Mouse (Mus musculus) monocyte, adult 5-6 weeks (primary cell): Measurements from ENCODE around the gene Cnnm2. TPM values are rescaled to one million over a fixed set of nuclear protein-coding genes. Genes with fewer than 3 reads are reported as not detected.

Experiments
- ATAC-seq: fragments of 153-309, 156-312 bp; replicated peaks from 2 replicates; pipeline ENCODE4 v1.8.0; 2017; ENCODE audit warnings: mild to moderate bottlenecking; ENCODE audit not compliant: low TSS enrichment, insufficient number of reproducible peaks, severe bottlenecking, poor library complexity, low FRiP score
- total RNA-seq: library from RNA; stranded (forward); fragments of 200-1000, 200-491, 200-594 nt; gene quantifications from 3 replicates; pipeline ENCODE4 v1.2.3, GENCODE M21; 2017

Cnnm2 gene
- total RNA-seq, 1 experiment from 2014 or later = 2.6 TPM

DNA sequence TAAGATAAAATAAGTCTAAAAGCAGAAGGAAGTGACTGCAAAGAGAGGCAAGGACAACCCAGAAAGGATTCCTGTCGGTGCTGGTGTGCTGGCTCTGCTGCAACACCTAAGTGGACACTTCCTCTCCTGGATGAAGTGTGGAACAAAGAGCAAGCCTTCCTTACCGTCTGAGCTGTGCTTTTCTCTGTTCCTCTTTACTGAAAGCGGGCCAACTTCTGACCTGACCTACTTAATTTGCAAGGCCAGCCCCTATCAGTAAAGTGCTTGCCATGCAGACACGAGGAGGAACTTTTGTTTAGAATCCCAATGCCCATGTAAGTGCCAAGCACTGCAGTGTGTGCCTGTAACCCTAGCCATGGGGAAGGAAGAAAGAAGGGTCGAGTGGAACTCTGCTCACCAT lies 137.9 kb downstream of the Cnnm2 start:
- ATAC-seq = peak; percentile 76

DNA sequence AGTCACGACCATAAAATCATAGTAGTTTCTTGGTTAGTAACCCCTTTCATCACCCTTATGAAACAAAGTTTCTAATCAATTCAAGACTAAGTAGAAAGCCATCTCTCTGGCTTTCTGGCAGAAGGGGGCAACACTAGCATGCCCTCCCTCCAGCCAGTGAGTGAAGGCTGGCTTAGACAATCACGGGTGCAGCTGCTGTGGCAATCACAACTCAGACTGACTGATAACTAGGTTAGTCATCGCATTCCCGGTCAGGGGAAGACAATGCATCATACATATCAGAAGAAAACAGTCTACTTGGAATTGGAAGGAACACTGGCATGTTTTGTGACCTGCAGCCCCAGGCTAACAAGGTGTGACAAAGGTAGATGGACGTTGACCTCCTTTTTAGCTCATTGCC lies 138.5 kb downstream of the Cnnm2 start:
- ATAC-seq = no peak

DNA sequence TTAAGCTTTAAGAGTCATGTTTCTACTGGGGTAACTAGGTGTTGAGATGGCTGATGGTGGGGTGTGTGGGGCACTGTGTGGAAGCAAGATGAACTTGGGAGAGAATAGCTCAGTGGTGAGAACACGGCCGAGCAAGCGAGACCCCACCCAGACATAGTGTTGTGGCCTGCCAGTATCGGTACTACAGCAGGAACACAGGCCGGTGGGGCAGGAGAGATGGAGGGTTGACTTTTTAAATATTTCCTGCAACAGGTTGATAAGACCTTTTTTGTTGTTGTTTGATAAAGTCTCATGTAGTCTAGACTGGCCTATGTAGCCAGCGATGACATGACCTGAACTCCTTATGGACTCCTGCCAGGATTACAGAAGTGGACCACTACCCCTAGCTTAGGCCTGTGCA lies 139.4 kb downstream of the Cnnm2 start:
- ATAC-seq = no peak

DNA sequence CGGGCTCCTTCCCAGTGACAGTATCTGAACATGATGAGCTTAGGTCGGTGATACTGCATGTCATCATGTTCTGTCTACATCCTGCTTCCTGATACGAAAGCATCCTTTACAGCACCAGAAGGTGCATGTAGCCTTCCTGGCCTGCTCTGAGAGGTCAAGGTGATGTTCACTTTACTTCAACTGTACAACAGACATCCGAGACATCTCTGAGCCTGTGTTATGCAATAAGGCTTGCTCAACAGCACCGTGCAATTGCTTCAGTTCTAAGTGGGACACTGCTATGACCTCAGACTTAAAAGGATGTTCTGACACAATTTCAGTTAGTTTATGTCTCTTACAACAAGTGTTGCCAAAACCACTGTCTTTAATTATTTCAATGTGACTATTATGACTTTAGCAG lies 139.9 kb downstream of the Cnnm2 start:
- peak; percentile 88 for ATAC-seq

DNA sequence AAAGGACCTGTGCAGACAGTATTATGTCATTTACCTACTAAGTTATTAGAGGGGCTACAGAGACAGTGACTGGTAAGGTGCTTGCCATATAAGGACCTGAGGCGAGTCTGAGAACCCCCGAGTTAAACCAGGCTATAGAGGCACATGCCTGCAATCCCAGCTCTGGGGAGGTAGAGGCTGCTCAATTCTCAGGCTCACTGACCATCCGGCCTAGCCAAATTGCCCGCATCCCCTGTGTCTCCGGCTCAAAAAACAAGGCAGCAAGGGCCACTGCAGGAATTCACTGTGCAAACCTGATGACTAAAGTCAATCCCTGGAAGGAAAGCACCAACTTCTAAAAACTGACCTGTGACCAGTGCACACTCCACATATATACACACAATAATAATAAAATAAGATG lies 142.0 kb downstream of the Cnnm2 start:
- no peak for ATAC-seq

DNA sequence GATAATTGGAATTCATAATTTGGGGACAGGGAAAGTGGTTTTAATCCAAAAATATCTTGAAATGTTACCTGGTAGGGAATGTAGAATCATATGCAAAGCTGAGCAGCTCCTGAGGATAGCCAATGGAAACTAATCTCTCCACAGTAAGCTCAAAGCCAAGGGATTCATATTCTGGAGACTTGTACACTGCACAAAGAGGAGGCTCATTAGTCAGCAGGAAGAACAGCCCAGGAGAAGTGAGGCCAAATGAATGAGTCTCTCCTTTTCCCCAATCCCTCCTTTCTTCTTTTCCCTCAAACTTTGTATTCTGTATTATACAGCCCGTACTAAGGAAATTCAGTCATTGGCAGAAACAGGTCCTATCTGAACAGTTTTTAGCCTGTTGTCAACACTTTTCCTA lies 143.5 kb downstream of the Cnnm2 start:
- ATAC-seq = no peak

DNA sequence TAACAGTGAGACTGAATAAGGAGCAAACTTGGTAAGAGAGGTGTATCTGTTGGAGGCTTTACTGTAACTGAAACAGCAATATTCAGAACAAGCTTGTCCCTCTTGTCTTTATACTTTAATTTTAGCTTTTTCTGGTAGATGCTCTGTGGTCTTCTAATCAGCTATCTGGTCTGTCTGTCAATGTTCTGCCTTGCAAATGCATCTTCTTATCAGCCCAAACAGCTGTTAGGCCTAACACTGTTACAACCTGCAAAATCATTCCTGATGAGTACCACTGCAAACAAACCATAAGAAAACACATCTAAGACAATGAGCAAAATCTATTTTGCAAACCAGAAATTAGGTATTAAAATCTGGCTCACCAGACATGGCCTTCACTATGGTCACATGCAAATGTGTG lies 144.0 kb downstream of the Cnnm2 start:
- no peak for ATAC-seq

DNA sequence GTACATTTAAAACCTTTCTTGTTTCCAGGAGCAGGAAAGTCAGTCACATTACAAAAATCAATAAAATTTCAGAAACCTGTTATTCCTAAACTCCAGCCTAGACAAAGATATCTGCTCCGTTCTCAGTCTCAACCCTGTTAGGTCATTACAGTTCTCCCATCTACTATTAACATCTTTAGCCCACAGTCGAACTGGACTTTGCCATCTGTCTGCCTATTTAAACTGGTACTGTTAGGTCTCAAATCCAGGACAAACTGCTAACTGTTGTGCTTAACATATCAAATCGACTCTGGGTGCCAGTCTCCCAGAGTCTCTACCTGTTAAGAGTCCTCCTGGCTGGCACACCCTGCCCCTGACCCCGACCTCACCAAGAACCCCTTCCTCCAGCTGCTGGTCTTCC lies 144.6 kb downstream of the Cnnm2 start:
- ATAC-seq = no peak

DNA sequence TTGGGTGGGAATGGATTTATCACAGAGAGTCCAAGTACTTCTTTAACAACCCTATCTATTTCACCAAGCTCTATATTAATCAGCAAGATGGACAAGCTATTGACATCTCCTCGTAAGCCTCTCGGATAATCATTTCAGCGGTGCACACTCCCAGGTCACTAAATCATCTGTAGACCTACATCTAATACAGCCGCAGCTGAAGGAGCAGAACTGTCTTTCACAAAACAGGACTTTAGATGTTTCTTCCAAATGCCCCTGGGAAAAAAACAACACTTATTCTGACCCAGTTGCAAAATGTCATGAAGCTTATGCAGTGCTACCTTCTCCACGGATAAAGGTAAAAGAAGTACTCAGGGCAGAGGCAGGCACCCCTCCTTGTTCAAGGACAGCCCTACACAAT lies 146.8 kb downstream of the Cnnm2 start:
- no peak for ATAC-seq

DNA sequence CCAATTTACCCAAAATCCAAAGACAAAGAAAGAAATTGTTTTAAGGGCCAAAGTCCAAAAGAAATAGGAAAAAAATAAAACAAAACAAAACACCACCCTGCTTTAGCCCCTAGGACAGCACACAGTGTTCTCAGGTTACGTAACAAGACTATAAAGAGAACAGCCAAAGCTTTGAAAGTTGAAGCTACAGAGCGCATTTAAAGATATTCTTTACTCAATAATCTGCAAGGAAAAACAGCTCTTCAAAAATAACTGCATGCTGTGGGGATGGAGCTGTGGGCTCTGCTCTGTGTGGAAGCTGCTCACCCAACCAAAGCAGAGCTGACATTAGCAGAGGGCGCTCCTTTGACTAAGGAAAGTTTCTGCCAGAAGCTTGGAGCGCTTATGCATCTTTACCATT lies 147.6 kb downstream of the Cnnm2 start:
- no peak for ATAC-seq

DNA sequence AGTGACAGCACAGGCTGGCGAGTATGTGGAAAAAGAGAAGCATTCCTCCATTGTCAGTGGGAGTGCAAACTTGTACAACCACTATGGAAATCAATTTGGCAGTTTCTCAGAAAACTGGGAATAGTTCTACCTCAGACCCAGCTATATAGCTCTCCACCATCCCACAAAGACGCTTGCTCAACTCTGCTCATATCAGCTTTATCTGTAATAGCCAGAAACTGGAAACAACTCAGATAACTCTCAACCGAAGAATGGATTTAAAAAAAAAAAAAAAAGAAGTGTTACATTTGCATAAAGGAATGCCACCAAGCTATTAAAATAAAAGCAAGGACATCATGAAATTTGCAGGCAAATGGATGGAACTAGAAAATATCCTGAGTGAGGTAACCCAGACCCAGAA lies 150.1 kb downstream of the Cnnm2 start:
- ATAC-seq = no peak

DNA sequence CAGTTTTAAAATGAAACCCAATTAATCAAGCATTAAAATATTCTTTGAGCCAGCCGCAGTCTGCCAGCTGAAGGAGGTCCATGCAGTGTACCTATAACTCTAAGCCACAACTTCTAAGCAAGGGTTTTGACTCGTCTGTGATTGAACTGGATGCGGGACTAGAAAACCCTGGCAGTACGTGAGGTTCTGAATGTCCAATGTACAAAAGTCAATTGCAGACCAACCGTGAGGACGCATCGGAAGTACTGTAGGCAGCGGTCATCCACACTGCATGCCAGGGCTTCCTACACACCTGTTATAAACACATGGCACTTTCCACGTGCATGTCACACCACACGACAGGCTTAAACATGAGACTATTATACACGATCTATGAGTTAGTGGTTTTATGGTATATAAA lies 152.2 kb downstream of the Cnnm2 start:
- no peak for ATAC-seq

DNA sequence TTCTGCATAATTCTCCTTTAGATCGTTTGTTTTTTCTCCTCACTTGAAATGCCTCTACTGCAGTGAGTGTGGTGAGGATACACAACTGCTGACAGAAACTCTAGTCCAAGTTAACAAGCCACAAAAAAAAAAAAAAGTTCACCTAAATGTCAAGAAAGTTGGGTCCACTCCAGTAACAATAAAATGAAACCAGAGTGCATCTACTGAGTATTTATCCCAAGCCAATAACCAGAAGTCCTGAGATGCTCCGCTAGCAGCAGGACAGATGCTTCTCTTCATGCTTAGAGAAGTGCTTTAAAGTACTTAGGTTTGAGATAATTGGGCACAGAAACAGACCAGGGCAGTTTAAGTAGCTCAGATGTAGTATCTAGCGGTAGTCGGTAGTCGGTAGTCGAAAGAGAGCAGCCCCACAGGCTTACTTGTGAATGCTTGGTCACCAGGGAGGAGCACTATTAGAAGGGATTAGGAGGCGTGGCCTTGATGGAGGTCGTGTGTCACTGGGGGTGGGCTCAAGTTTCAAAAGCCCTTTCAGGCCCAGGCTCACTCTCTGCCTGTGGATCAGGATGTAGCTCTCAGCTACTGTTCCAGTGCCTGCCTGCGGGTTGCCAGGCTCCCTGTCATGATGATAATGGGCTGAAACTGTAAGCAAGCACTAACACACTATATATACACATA lies 154.1 kb downstream of the Cnnm2 start:
- ATAC-seq = no peak

DNA sequence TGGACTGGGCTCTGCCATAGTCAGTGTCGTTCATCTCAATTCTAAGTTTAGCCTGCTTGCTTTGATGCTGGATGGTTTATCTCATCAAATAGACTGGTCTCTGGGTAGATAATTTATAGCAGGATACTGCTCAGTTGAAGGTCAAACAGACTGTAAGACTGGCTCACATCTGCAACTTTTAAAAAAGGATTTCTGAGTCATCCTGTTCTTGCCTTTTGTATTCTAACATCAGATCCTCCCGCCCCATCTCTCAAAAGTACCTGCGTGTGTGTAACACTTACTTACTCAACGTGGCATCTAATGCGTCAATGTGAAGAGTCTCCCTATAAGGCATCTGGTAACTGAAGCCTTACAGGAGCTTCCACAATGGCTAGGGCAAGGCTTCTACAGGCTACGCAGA lies 159.2 kb downstream of the Cnnm2 start:
- no peak for ATAC-seq

DNA sequence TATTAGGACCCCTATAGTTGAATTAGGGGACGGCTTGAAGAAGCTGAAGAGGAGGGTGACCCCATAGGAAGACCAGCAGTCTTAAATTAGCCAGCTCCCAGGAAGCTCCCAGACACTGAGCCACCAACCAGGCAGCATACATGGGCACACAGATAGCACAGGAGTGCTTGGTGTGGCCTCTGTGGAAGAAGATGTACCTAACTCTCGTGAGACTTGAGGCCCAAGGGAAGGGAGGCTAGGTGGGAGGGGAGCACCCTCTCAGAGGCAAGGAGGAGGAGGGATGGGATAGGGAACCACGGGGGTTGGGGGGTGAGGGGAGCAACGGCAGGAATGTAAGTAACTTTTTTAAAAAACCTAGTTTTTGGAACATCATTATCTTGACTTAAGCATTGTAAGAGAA lies 165.0 kb downstream of the Cnnm2 start:
- ATAC-seq = no peak

DNA sequence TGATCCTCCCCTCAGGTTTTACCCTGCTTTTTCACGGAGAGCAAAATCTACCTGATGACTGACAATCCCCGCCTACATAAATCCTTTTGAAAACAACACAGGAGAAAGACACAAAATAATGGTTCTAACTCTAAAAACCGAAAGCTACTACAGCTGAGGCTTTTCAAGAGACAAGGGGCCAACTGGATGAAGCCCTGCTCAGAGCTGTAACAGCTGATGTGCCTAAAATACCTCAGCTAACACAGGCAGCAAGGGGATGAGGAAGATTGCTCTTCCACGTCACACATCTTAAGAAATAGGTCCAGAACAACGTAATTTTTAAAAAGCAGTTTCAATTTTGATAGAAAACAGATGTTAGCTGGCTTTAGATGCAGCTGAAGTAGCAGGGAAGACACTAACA lies 165.6 kb downstream of the Cnnm2 start:
- no peak for ATAC-seq

DNA sequence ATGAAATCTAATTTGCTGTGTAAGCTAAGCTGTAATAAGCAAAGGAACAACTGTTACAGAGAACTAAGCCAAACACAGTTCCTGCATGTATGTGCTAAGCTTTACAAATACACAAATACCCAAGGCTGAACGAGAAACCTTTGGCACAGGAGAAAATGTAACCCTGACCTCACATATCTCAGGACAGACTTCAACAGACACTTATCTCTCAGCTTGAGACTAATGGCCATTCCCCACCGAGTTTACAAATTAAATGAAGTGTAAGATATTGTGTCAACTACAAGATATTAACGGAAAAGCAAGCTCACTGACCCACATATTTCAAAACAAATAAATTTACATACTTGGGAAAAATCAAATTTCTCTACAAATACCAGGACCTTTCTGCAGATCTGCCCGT lies 166.7 kb downstream of the Cnnm2 start:
- ATAC-seq = no peak

DNA sequence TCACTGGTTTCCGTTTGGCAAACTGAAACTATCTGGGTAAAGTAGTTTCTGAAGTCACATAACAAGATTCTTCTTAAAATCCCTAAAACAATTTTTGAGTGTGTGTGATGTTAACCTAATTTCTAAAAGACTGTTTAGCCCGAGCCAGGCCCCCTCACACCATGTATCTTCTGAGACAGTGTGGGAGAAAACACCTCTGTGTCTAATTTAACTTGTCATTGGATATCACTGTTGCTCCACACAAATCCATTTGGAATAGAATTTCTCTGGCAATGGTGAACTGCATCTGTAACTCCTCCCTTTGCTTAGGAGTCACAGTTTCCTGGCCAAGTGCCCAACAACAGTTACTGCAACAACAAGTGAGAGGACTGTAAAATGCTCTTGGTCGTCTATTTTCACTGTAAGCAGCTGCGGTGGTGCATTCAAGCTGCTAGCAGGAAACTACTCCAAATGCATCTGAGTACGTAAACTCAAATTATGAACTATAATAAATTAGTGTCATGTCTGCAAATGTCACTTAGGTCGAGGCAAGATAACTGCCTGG lies 167.7 kb downstream of the Cnnm2 start:
- ATAC-seq = no peak
